In the genomic region with DNA sequence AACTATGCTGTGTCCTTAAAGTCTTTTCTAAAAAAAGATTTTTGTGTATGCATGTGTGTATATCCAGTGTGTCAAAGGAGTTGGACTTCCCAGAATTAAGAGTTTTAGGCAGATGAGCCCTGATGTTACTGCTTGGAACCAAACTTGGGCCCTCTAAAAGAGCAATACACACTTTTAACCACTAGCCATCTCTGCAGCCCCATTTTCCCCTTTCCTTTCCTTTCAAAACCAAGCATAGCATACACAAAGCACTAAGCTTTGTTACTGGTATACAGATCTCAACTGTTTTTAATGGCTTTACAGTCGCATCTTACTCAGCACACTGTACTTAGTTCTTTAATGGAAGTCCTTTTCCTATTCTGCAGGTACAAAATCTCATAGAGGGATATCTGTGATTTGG, we compare ENCODE assay signal across 8 mouse cellular contexts. TPM values are rescaled to one million over a fixed set of nuclear protein-coding genes. Genes with fewer than 3 reads are reported as not detected.
DNase-seq lines count a peak whose midpoint lies in the region; ATAC-seq and TF ChIP-seq lines count a peak whose summit lies in the region.

No protein-coding gene starts in this region.

- no peak for TF ChIP-seq CTCF in heart, postnatal 0 days (IDR thresholded peaks at IDR 0.05; ENCODE audit: low read depth)

- H3K27ac ChIP-seq in heart, postnatal 0 days (ENCODE audit: low read depth), result no peak overlapping the region; the same call in 1 of the 2 replicates
- H3K27ac ChIP-seq in hindbrain, embryonic 16.5 days (ENCODE audit: low read depth, low read length), result peak overlapping the region; percentile 90; the same call in 1 of the 2 replicates
- H3K27ac ChIP-seq in midbrain, embryonic 15.5 days, result peak overlapping the region; percentile 95; the same call in 1 of the 2 replicates

- H3K9ac ChIP-seq in heart, postnatal 0 days (replicated peaks; ENCODE audit: low read depth, low read length), result peak overlapping the region; percentile 75
- H3K9ac ChIP-seq in hindbrain, embryonic 16.5 days (ENCODE audit: low read depth, low read length), result peak overlapping the region; percentile 47; the same call in 1 of the 2 replicates
- H3K9ac ChIP-seq in midbrain, embryonic 15.5 days, result peak overlapping the region; percentile 80; the same call in 1 of the 2 replicates

- no peak for ATAC-seq in heart, postnatal 0 days (ENCODE audit: insufficient read depth, low read depth)
- ATAC-seq in hindbrain, embryonic 16.5 days, result no peak
- ATAC-seq in midbrain, embryonic 15.5 days (replicated peaks), result no peak

- H3K4me3 ChIP-seq in heart, postnatal 0 days (ENCODE audit: low read depth, low read length), result peak overlapping the region; percentile 74; the same call in 1 of the 2 replicates
- peak overlapping the region; percentile 89 for H3K4me3 ChIP-seq in hindbrain, embryonic 16.5 days (ENCODE audit: low read length)
- H3K4me3 ChIP-seq in midbrain, embryonic 15.5 days, result peak overlapping the region; percentile 93

- intact Hi-C loops in heart, postnatal 10 days (cut with DNase I), result loop anchor here (5.0 kb wide), 1 partner anchor 243 kb away; a partner anchor contains a TSS

- peaks cover 28% of the 10 kb centered on the region for H3K36me3 ChIP-seq in heart, postnatal 0 days (replicated peaks; ENCODE audit: control insufficient read depth, insufficient read depth, low read length)
- H3K36me3 ChIP-seq in hindbrain, embryonic 16.5 days (ENCODE audit: control insufficient read depth, insufficient read depth, low read length), result peaks cover 15% of the 10 kb centered on the region
- peaks cover 31% of the 10 kb centered on the region for H3K36me3 ChIP-seq in midbrain, embryonic 15.5 days (replicated peaks)

- WGBS in heart, postnatal 0 days, result 90% methylated on average over 1 of the region's 1 CpGs
- 90% methylated on average over 1 of the region's 1 CpGs for WGBS in hindbrain, embryonic 16.5 days
- 95% methylated on average over 1 of the region's 1 CpGs for WGBS in midbrain, embryonic 15.5 days

- H3K4me2 ChIP-seq in heart, postnatal 0 days (ENCODE audit: low read depth, low read length), result peak overlapping the region; percentile 93
- peak overlapping the region; percentile 89 for H3K4me2 ChIP-seq in hindbrain, embryonic 16.5 days (ENCODE audit: low read length)
- peak overlapping the region; percentile 70 for H3K4me2 ChIP-seq in midbrain, embryonic 15.5 days

- H3K9me3 ChIP-seq in heart, postnatal 0 days (replicated peaks; ENCODE audit: control insufficient read depth, low read length), result no peaks in the 10 kb centered on the region
- H3K9me3 ChIP-seq in hindbrain, embryonic 16.5 days (ENCODE audit: control insufficient read depth, low read length), result no peaks in the 10 kb centered on the region
- H3K9me3 ChIP-seq in midbrain, embryonic 15.5 days, result no peaks in the 10 kb centered on the region

- no peak for TF ChIP-seq EP300 in heart, postnatal 0 days (IDR thresholded peaks at IDR 0.05; ENCODE audit: low read depth)

- H3K27me3 ChIP-seq in heart, postnatal 0 days (ENCODE audit: control insufficient read depth, insufficient read depth, low read length), result no peaks in the 10 kb centered on the region
- no peaks in the 10 kb centered on the region for H3K27me3 ChIP-seq in hindbrain, embryonic 16.5 days (replicated peaks; ENCODE audit: control insufficient read depth, insufficient read depth, low read length)
- no peaks in the 10 kb centered on the region for H3K27me3 ChIP-seq in midbrain, embryonic 15.5 days (replicated peaks)

- H3K4me1 ChIP-seq in heart, postnatal 0 days (ENCODE audit: control insufficient read depth, insufficient read depth), result peaks cover 2% of the 10 kb centered on the region; the same call in 1 of the 2 replicates
- peaks cover 13% of the 10 kb centered on the region for H3K4me1 ChIP-seq in hindbrain, embryonic 16.5 days (ENCODE audit: control insufficient read depth, insufficient read depth, low read depth, low read length)
- H3K4me1 ChIP-seq in midbrain, embryonic 15.5 days, result peaks cover 15% of the 10 kb centered on the region

- no peak for DNase-seq in heart, postnatal 0 days (ENCODE audit: low spot score)
- no peak for DNase-seq in heart, postnatal 10 days
- peak; percentile 17 for DNase-seq in ZHBTc4 (ENCODE audit: low read depth, low spot score)
- DNase-seq in layer of hippocampus, adult 8-10 months (ENCODE audit: low spot score in 2 of 2), result no peak
- no peak for DNase-seq in kidney, adult 11 months
- DNase-seq in c-Kit-positive CD71-positive TER-119-positive erythroid progenitor cells, embryonic 14.5 days (ENCODE audit: low spot score), result no peak

RNA-seq across cellular contexts. Expression of a gene that starts 1.4 kb away (rescaled TPM):
- total RNA-seq in heart, postnatal 0 days (2014; rRNA removed; ENCODE audit: low replicate concordance), result 9.1 and 9.9 TPM in 2 replicates
- 16.4 and 16.9 TPM in 2 replicates for polyA plus RNA-seq in heart, postnatal 0 days (2015; fragmentation: Nextera tagmentation; extraction: Ambion mirVana)
- 10 to 100 TPM; 10.5 to 11.4 TPM for total RNA-seq in heart, postnatal 10 days (2021)
- polyA plus RNA-seq in hindbrain, embryonic 16.5 days (2015; fragmentation: Nextera tagmentation; extraction: Ambion mirVana), result 21.4 and 22.9 TPM in 2 replicates
- 25.2 and 25.8 TPM in 2 replicates for polyA plus RNA-seq in midbrain, embryonic 15.5 days (2015; fragmentation: Nextera tagmentation; extraction: Ambion mirVana)
- 10 to 100 TPM; 18.4 to 24.0 (median 19.7) TPM for total RNA-seq in layer of hippocampus, adult 8-10 months (2022)

RNA-seq across cellular contexts. Expression of a gene that starts 13.1 kb away (rescaled TPM):
- 0.46 TPM in 1 of 2 replicates, not detected in the other for total RNA-seq in heart, postnatal 0 days (2014; rRNA removed; ENCODE audit: low replicate concordance)
- polyA plus RNA-seq in heart, postnatal 0 days (2015; fragmentation: Nextera tagmentation; extraction: Ambion mirVana), result not detected in 2 replicates
- under 1 TPM in 1 of 2 experiments, not detected in 1; 0.93 TPM for total RNA-seq in heart, postnatal 10 days (2021)
- polyA plus RNA-seq in hindbrain, embryonic 16.5 days (2015; fragmentation: Nextera tagmentation; extraction: Ambion mirVana), result not detected in 2 replicates
- polyA plus RNA-seq in midbrain, embryonic 15.5 days (2015; fragmentation: Nextera tagmentation; extraction: Ambion mirVana), result not detected in 2 replicates
- total RNA-seq in layer of hippocampus, adult 8-10 months (2022), result 1 to 10 TPM in 2 of 4 experiments, not detected in 2; 1.1 to 1.9 TPM

RNA-seq across cellular contexts. Expression of a gene that starts 35.5 kb away (rescaled TPM):
- 50.5 and 76.7 TPM in 2 replicates for total RNA-seq in heart, postnatal 0 days (2014; rRNA removed; ENCODE audit: low replicate concordance)
- polyA plus RNA-seq in heart, postnatal 0 days (2015; fragmentation: Nextera tagmentation; extraction: Ambion mirVana), result 67.8 and 72.0 TPM in 2 replicates
- total RNA-seq in heart, postnatal 10 days (2021), result 10 to 100 TPM; 43.1 to 54.0 TPM
- 232 and 270 TPM in 2 replicates for polyA plus RNA-seq in hindbrain, embryonic 16.5 days (2015; fragmentation: Nextera tagmentation; extraction: Ambion mirVana)
- 334 and 360 TPM in 2 replicates for polyA plus RNA-seq in midbrain, embryonic 15.5 days (2015; fragmentation: Nextera tagmentation; extraction: Ambion mirVana)
- 100 to 1,000 TPM; 105 to 159 (median 144) TPM for total RNA-seq in layer of hippocampus, adult 8-10 months (2022)

RNA-seq across cellular contexts. Expression of a gene that starts 42.6 kb away (rescaled TPM):
- 44.5 and 55.8 TPM in 2 replicates for total RNA-seq in heart, postnatal 0 days (2014; rRNA removed; ENCODE audit: low replicate concordance)
- polyA plus RNA-seq in heart, postnatal 0 days (2015; fragmentation: Nextera tagmentation; extraction: Ambion mirVana), result 44.5 and 44.7 TPM in 2 replicates
- 10 to 100 TPM; 62.8 to 70.7 TPM for total RNA-seq in heart, postnatal 10 days (2021)
- polyA plus RNA-seq in hindbrain, embryonic 16.5 days (2015; fragmentation: Nextera tagmentation; extraction: Ambion mirVana), result 88.4 and 92.7 TPM in 2 replicates
- 93.3 and 96.5 TPM in 2 replicates for polyA plus RNA-seq in midbrain, embryonic 15.5 days (2015; fragmentation: Nextera tagmentation; extraction: Ambion mirVana)
- 100 to 1,000 TPM; 115 to 135 (median 124) TPM for total RNA-seq in layer of hippocampus, adult 8-10 months (2022)
